Mouse (Mus musculus): ENCODE measurements around the gene Gm11037.

GRCm38 (mm10) chr2:131179246-131179886, 46.1 kb downstream of the Gm11037 start:
- TF ChIP-seq CTCF (IDR thresholded peaks at IDR 0.05; ENCODE audit: control insufficient read depth, insufficient read depth, insufficient replicate concordance, low read depth, low read length): no peak
- TF ChIP-seq POLR2A (IDR thresholded peaks at IDR 0.05; ENCODE audit: control insufficient read depth, low read depth, low read length): no peak

All from testis, adult 2 months (tissue).